Mouse (Mus musculus): ENCODE measurements at regions not wholly inside any gene's neighbourhood (a gene's known extent, or its start where the extent isn't known, plus 50 kb on each side); places are given as distances from the start of the nearest gene placed in this dataset.
A peak's percentile ranks its signal among the peaks of the same experiment; 100 is the strongest.

DNA sequence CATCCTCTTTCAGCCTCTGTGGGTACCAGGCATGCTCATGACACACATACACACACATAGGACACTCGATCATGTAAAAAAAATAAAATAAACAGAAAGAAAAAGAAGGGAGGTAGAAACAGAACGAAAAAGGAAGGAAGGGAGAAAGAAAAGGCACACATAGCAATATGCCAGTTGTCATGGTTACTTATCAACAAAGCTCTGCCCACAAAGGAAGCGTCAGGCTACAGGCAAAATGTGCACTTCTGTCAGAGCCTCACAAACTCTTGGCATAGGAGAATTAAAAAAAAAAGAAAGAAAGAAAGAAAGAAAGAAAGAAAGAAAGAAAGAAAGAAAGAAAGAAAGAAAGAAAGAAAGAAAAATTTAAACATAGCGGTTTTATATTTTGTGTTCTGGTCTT, 56.9 kb upstream of the Sox2 start:
- 38% methylated on average over 4 of the region's 4 CpGs for WGBS
- no peak for ATAC-seq
- no peak overlapping the region for H3K9ac ChIP-seq (ENCODE audit: low read depth, low read length)
- peaks cover 3% of the 10 kb centered on the region; the same call in 1 of the 2 replicates for H3K4me1 ChIP-seq (ENCODE audit: control insufficient read depth, insufficient read depth, low read length)
- no peaks in the 10 kb centered on the region for H3K36me3 ChIP-seq (ENCODE audit: control insufficient read depth, insufficient read depth, low read length)
- H3K27me3 ChIP-seq (ENCODE audit: control insufficient read depth, insufficient read depth, low read depth, low read length), result no peaks in the 10 kb centered on the region
- H3K9me3 ChIP-seq (replicated peaks; ENCODE audit: control insufficient read depth, low read length, poor library complexity, severe bottlenecking), result no peaks in the 10 kb centered on the region
- no peak overlapping the region for H3K27ac ChIP-seq (ENCODE audit: low read length)
- H3K4me3 ChIP-seq (ENCODE audit: low read depth, low read length), result no peak overlapping the region
- no peak overlapping the region for H3K4me2 ChIP-seq (ENCODE audit: low read length)

DNA sequence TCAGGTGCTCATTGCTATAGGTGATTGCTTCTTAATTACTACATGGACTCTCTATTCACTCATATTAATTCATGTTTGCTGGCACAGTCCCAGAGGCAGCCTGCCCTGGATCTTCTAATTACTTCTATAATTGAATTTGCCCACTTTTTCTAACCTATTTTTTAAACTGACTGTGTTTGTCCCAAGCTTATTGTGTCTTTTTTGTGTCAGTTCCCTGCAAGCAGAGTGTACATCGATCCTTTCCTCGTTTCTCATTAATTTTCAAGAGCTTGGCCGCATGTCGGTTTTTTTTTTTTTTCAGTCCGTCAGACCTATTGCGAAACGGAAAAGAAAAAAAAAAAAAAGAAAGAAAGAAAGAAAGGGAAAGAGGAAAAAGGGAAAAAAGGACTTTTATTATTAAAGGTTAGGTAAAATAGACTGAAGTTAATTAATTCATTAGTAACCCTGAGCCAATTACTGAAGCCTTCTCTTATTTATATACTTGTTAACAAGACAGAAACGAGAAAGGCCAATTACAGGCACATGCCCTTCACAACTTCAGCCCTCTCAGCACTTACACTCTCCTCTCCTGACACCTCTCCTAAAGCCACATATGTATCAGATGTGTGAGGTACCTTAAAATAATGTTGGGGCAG, 72.2 kb upstream of the Sox2 start:
- Histone ChIP-seq H3K4me3 (ENCODE audit: low read depth, low read length) (no peak overlapping the region), H3K36me3 (ENCODE audit: control insufficient read depth, insufficient read depth, low read length) (no peaks in the 10 kb centered on the region), H3K27ac (ENCODE audit: low read length) (no peak overlapping the region), H3K4me1 (ENCODE audit: control insufficient read depth, insufficient read depth, low read length) (peaks cover 16% of the 10 kb centered on the region), H3K27me3 (ENCODE audit: control insufficient read depth, insufficient read depth, low read depth, low read length) (no peaks in the 10 kb centered on the region), H3K9ac (ENCODE audit: low read depth, low read length) (no peak overlapping the region), H3K4me2 (ENCODE audit: low read length) (no peak overlapping the region), H3K9me3 (replicated peaks; ENCODE audit: control insufficient read depth, low read length, poor library complexity, severe bottlenecking) (no peaks in the 10 kb centered on the region)
- no peak for ATAC-seq
- WGBS, result 17% methylated on average over 8 of the region's 8 CpGs

DNA sequence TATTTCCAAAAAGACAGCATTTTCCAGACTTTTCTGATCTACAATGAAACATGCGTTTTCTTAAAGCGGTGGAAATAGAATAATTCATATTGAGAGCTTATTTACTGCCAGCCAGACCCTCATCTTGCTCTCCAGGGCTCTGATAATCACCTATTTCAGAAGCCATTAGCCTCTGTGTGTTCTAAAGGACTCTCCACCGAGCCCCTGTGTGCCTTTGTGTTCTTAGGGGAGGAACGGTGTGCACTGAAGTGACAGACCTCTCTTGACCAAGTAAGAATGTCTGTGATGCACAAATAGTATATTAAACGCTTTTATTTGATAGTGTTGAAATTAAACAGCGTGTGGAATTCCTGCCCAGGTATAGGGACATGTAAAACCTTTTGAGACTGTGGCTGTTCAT, 73.1 kb upstream of the Sox2 start:
- no peak overlapping the region for H3K4me3 ChIP-seq (ENCODE audit: low read depth, low read length)
- no peaks in the 10 kb centered on the region for H3K36me3 ChIP-seq (ENCODE audit: control insufficient read depth, insufficient read depth, low read length)

DNA sequence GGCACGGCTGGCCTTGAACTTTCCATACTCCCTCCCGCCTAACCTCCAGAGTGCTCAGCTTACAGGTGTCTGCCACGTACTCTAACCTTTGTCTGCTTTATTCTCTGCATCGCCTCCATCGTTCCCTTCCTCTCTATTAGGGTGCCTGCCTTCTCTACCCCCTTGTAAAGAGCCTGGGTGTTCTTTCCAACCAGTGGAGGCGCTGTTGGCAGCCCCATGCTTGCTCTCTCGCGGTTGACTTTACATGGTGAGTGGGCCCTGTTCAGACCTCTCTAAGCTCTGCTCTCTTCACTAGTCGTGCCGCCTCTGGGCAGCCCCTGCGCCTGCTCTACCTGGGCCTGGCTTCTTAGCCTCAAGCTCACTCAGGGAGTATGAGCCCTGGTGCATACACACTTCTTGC, 74.0 kb upstream of the Sox2 start:
- Histone ChIP-seq H3K9me3 (replicated peaks; ENCODE audit: control insufficient read depth, low read length, poor library complexity, severe bottlenecking) (no peaks in the 10 kb centered on the region), H3K4me2 (ENCODE audit: low read length) (no peak overlapping the region), H3K4me1 (ENCODE audit: control insufficient read depth, insufficient read depth, low read length) (peaks cover 16% of the 10 kb centered on the region), H3K9ac (ENCODE audit: low read depth, low read length) (no peak overlapping the region), H3K36me3 (ENCODE audit: control insufficient read depth, insufficient read depth, low read length) (no peaks in the 10 kb centered on the region), H3K4me3 (ENCODE audit: low read depth, low read length) (no peak overlapping the region), H3K27me3 (ENCODE audit: control insufficient read depth, insufficient read depth, low read depth, low read length) (no peaks in the 10 kb centered on the region; the same call in 1 of the 2 replicates), H3K27ac (ENCODE audit: low read length) (no peak overlapping the region)
- WGBS, result 38% methylated on average over 11 of the region's 11 CpGs
- ATAC-seq, result peak; percentile 49; the same call in 1 of the 2 replicates

More for the DNA sequence above, 73.1 kb upstream of the Sox2 start:
- H3K9me3 ChIP-seq (replicated peaks; ENCODE audit: control insufficient read depth, low read length, poor library complexity, severe bottlenecking), result no peaks in the 10 kb centered on the region
- H3K9ac ChIP-seq (ENCODE audit: low read depth, low read length), result 0 out of 2 replicates have a peak overlapping the region, but pooled peaks have one; percentile 32
- H3K27ac ChIP-seq (ENCODE audit: low read length), result no peak overlapping the region; the same call in 1 of the 2 replicates
- no peaks in the 10 kb centered on the region for H3K27me3 ChIP-seq (ENCODE audit: control insufficient read depth, insufficient read depth, low read depth, low read length)
- peaks cover 16% of the 10 kb centered on the region for H3K4me1 ChIP-seq (ENCODE audit: control insufficient read depth, insufficient read depth, low read length)
- WGBS, result 36% methylated on average over 6 of the region's 6 CpGs
- no peak for ATAC-seq
- H3K4me2 ChIP-seq (ENCODE audit: low read length), result no peak overlapping the region

DNA sequence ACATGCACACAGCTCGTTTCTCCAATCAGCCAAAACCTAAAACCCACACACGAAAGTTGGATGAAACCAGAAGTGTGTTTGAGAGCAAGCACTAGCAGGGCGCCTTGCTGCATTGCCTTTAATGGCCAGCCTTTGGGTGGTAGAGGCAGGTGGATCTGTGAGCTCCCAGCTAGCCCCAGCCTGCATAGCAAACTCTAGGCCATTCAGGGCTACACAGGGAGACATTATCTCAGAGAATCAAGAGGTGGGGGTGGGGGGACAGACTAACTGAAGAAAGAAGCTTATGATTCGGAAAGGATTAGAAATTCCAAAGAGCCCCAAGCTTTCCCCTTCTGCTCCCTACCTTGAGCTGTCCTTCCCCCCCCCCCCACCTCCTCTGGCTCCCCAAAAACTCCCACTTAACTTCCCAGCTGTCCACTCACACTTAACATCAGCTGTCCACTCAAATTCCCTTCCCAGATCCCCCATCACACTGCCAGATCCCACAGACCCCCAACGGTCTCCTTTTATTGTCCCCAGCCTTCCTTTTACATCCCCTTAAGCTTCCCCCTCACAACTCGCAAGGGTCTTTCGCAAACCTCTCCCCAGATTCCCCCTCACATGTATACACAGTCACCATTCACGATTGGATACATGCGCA, 75.4 kb upstream of the Sox2 start:
- H3K4me1 ChIP-seq (ENCODE audit: control insufficient read depth, insufficient read depth, low read length), result peaks cover 16% of the 10 kb centered on the region
- H3K36me3 ChIP-seq (ENCODE audit: control insufficient read depth, insufficient read depth, low read length), result no peaks in the 10 kb centered on the region
- no peak for ATAC-seq
- no peak overlapping the region for H3K27ac ChIP-seq (ENCODE audit: low read length)
- no peaks in the 10 kb centered on the region; the same call in 1 of the 2 replicates for H3K27me3 ChIP-seq (ENCODE audit: control insufficient read depth, insufficient read depth, low read depth, low read length)
- H3K4me2 ChIP-seq (ENCODE audit: low read length), result no peak overlapping the region
- WGBS, result 47% methylated on average over 9 of the region's 9 CpGs
- no peaks in the 10 kb centered on the region for H3K9me3 ChIP-seq (replicated peaks; ENCODE audit: control insufficient read depth, low read length, poor library complexity, severe bottlenecking)
- no peak overlapping the region for H3K4me3 ChIP-seq (ENCODE audit: low read depth, low read length)
- H3K9ac ChIP-seq (ENCODE audit: low read depth, low read length), result no peak overlapping the region

DNA sequence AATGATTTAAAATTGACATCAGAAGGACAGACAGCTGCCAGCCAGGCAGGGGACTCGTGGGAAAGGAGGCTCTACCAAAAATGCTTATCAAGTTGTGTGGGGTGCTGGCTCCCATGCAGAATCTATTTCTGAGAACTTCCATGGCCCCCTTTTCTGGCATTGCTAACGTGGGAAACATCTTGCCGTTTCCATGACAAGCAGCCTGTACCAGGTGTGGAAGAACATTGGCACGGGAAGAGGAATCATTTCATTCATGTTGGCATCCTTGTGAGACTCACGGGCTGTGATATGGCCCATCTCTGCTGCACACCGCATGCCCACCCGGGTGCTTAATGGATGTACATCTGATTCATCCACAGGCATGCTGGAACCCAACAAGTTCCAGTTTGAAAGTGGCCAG, 76.9 kb upstream of the Sox2 start:
- 78% methylated on average over 7 of the region's 7 CpGs for WGBS
- Histone ChIP-seq H3K4me2 (ENCODE audit: low read length) (no peak overlapping the region), H3K27me3 (ENCODE audit: control insufficient read depth, insufficient read depth, low read depth, low read length) (no peaks in the 10 kb centered on the region; the same call in 1 of the 2 replicates), H3K9me3 (replicated peaks; ENCODE audit: control insufficient read depth, low read length, poor library complexity, severe bottlenecking) (no peaks in the 10 kb centered on the region), H3K9ac (ENCODE audit: low read depth, low read length) (no peak overlapping the region), H3K4me1 (ENCODE audit: control insufficient read depth, insufficient read depth, low read length) (peaks cover 15% of the 10 kb centered on the region), H3K36me3 (ENCODE audit: control insufficient read depth, insufficient read depth, low read length) (no peaks in the 10 kb centered on the region), H3K4me3 (ENCODE audit: low read depth, low read length) (no peak overlapping the region), H3K27ac (ENCODE audit: low read length) (no peak overlapping the region)
- no peak for ATAC-seq

DNA sequence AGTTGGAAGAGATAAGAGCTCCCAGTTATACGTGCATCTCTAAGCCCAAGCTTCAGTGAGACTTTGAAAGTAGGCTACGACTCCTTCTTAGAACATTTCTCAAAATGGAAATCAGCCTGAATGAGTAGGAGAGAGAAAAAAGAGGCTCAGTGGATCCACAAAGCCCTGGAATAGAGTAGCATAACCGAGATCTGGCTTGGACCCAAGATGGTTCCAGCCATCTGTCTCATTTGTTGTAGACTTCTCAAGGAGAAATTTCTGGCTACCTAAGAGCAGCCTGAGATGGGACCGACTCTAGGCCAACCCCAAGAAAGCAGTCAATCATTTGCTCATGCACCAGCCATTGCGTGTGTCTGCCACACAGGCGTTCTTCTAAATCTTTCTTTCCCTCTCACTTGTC, 78.1 kb upstream of the Sox2 start:
- peaks cover 13% of the 10 kb centered on the region for H3K4me1 ChIP-seq (ENCODE audit: control insufficient read depth, insufficient read depth, low read length)
- no peak overlapping the region for H3K4me3 ChIP-seq (ENCODE audit: low read depth, low read length)
- H3K4me2 ChIP-seq (ENCODE audit: low read length), result no peak overlapping the region
- no peaks in the 10 kb centered on the region for H3K36me3 ChIP-seq (ENCODE audit: control insufficient read depth, insufficient read depth, low read length)
- no peak overlapping the region for H3K9ac ChIP-seq (ENCODE audit: low read depth, low read length)
- no peak overlapping the region for H3K27ac ChIP-seq (ENCODE audit: low read length)
- no peaks in the 10 kb centered on the region for H3K9me3 ChIP-seq (replicated peaks; ENCODE audit: control insufficient read depth, low read length, poor library complexity, severe bottlenecking)
- no peak for ATAC-seq
- no peaks in the 10 kb centered on the region; the same call in 1 of the 2 replicates for H3K27me3 ChIP-seq (ENCODE audit: control insufficient read depth, insufficient read depth, low read depth, low read length)
- 67% methylated on average over 6 of the region's 6 CpGs for WGBS

DNA sequence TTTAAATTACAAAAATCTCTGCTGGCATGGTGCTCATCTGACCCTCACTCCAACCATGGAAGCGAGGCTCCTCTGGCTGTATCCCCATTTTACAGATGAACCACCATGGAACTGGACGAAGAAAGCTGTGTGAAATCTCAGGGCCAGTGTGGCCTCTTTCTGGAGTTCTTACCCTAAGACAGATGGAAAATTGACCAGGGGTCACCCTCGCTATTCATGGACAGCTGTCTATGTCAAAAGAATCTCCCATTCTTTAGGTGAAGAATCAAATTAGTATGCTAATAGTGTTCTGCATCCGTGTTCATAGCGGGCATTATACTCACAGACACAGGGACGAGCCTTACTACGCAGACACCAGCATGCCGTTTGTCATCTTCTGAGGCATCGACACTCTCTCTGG, 78.6 kb upstream of the Sox2 start:
- Histone ChIP-seq H3K4me3 (ENCODE audit: low read depth, low read length) (no peak overlapping the region), H3K4me2 (ENCODE audit: low read length) (no peak overlapping the region), H3K36me3 (ENCODE audit: control insufficient read depth, insufficient read depth, low read length) (no peaks in the 10 kb centered on the region), H3K9me3 (replicated peaks; ENCODE audit: control insufficient read depth, low read length, poor library complexity, severe bottlenecking) (no peaks in the 10 kb centered on the region), H3K4me1 (ENCODE audit: control insufficient read depth, insufficient read depth, low read length) (peaks cover 8% of the 10 kb centered on the region), H3K27me3 (ENCODE audit: control insufficient read depth, insufficient read depth, low read depth, low read length) (no peaks in the 10 kb centered on the region; the same call in 1 of the 2 replicates), H3K9ac (ENCODE audit: low read depth, low read length) (no peak overlapping the region), H3K27ac (ENCODE audit: low read length) (no peak overlapping the region)
- ATAC-seq, result no peak
- 44% methylated on average over 9 of the region's 9 CpGs for WGBS

DNA sequence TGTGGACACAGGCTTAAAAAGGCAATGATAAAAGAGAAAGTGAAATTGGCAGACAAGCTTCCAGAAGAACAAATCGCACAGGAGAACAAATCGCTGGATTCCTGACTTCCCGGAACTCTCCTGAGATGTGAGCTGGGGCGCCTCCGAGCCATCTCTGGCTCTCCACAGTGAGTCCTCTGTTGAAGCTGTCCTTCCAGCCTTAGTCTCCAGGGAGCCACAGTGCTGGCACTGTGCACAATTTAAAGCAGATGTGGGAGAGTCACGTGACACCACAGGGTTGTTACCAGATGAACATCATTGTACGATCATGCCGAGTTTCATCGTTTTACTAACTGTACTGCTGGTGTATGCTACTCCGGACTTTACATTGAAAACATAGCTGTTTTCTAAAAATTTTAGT, 80.2 kb upstream of the Sox2 start:
- H3K27ac ChIP-seq (ENCODE audit: low read length), result no peak overlapping the region
- H3K4me1 ChIP-seq (ENCODE audit: control insufficient read depth, insufficient read depth, low read length), result peaks cover 5% of the 10 kb centered on the region; the same call in 1 of the 2 replicates
- no peak overlapping the region for H3K9ac ChIP-seq (ENCODE audit: low read depth, low read length)
- no peaks in the 10 kb centered on the region; the same call in 1 of the 2 replicates for H3K27me3 ChIP-seq (ENCODE audit: control insufficient read depth, insufficient read depth, low read depth, low read length)
- 70% methylated on average over 10 of the region's 10 CpGs for WGBS
- no peak overlapping the region for H3K4me2 ChIP-seq (ENCODE audit: low read length)
- ATAC-seq, result no peak
- no peaks in the 10 kb centered on the region for H3K36me3 ChIP-seq (ENCODE audit: control insufficient read depth, insufficient read depth, low read length)
- H3K9me3 ChIP-seq (replicated peaks; ENCODE audit: control insufficient read depth, low read length, poor library complexity, severe bottlenecking), result no peaks in the 10 kb centered on the region
- H3K4me3 ChIP-seq (ENCODE audit: low read depth, low read length), result no peak overlapping the region

Measured in midbrain, embryonic 16.5 days (tissue).